Mouse (Mus musculus): ENCODE measurements around the gene Slc39a10. TPM values are rescaled to one million over a fixed set of nuclear protein-coding genes. Genes with fewer than 3 reads are reported as not detected.

The Slc39a10 gene
- polyA plus RNA-seq, 1 experiment from 2014 or later, result 50.5 TPM

GRCm38 (mm10) chr1:46860082-46860481 is 32.6 kb downstream of the Slc39a10 start:
- Histone ChIP-seq H3K27me3 (no peaks in the 10 kb centered on the region), H3K27ac (no peak overlapping the region), H3K36me3 (no peaks in the 10 kb centered on the region), H3K4me3 (no peak overlapping the region), H3K9ac (no peak overlapping the region), H3K4me1 (0 out of 2 replicates have a peak, but pooled peaks cover 4% of the 10 kb centered on the region), H3K9me3 (no peaks in the 10 kb centered on the region), H3K4me2 (replicated peaks) (no peak overlapping the region)
- ATAC-seq (ENCODE audit: low FRiP score, low read depth), result no peak
- WGBS, result 89% methylated on average over 1 of the region's 1 CpGs

- no peaks in the 10 kb centered on the region for H3K36me3 ChIP-seq
- no peak overlapping the region for H3K4me3 ChIP-seq
- no peaks in the 10 kb centered on the region for H3K9me3 ChIP-seq
- no peak for ATAC-seq (ENCODE audit: low FRiP score, low read depth)
- WGBS, result 76% methylated on average over 5 of the region's 5 CpGs
- H3K27me3 ChIP-seq, result no peaks in the 10 kb centered on the region
- H3K4me2 ChIP-seq (replicated peaks), result no peak overlapping the region
- H3K4me1 ChIP-seq, result peaks cover 11% of the 10 kb centered on the region; the same call in 1 of the 2 replicates
- no peak overlapping the region for H3K27ac ChIP-seq
- no peak overlapping the region for H3K9ac ChIP-seq
Measured at GRCm38 (mm10) chr1:46858579-46858978, 34.1 kb downstream of the Slc39a10 start.

- H3K4me1 ChIP-seq, result peaks cover 17% of the 10 kb centered on the region
- no peak for ATAC-seq (ENCODE audit: low FRiP score, low read depth)
- H3K9ac ChIP-seq, result no peak overlapping the region
- no peak overlapping the region for H3K27ac ChIP-seq
- 61% methylated on average over 4 of the region's 4 CpGs for WGBS
- no peak overlapping the region for H3K4me2 ChIP-seq (replicated peaks)
- no peak overlapping the region for H3K4me3 ChIP-seq
- no peaks in the 10 kb centered on the region for H3K36me3 ChIP-seq
- H3K27me3 ChIP-seq, result no peaks in the 10 kb centered on the region
- H3K9me3 ChIP-seq, result no peaks in the 10 kb centered on the region
Measured at GRCm38 (mm10) chr1:46856498-46856897, 36.2 kb downstream of the Slc39a10 start.

GRCm38 (mm10) chr1:46854036-46854900 is 38.4 kb downstream of the Slc39a10 start:
- H3K4me3 ChIP-seq, result peak overlapping the region; percentile 92
- peaks cover 29% of the 10 kb centered on the region for H3K4me1 ChIP-seq
- peak overlapping the region; percentile 58 for H3K4me2 ChIP-seq (replicated peaks)
- no peaks in the 10 kb centered on the region for H3K9me3 ChIP-seq
- ATAC-seq (ENCODE audit: low FRiP score, low read depth), result no peak; the same call in 1 of the 2 replicates
- H3K36me3 ChIP-seq, result no peaks in the 10 kb centered on the region
- H3K27ac ChIP-seq, result peak overlapping the region; percentile 100
- WGBS, result 25% methylated on average over 18 of the region's 18 CpGs
- H3K9ac ChIP-seq, result peak overlapping the region; percentile 63
- H3K27me3 ChIP-seq, result no peaks in the 10 kb centered on the region

- Histone ChIP-seq H3K9me3 (no peaks in the 10 kb centered on the region), H3K9ac (peak overlapping the region; percentile 100), H3K36me3 (no peaks in the 10 kb centered on the region), H3K27ac (peak overlapping the region; percentile 100), H3K4me1 (peaks cover 28% of the 10 kb centered on the region), H3K4me3 (peak overlapping the region; percentile 92), H3K27me3 (no peaks in the 10 kb centered on the region), H3K4me2 (replicated peaks) (peak overlapping the region; percentile 73)
- WGBS, result under 1% methylated on average over 86 of the region's 86 CpGs
- ATAC-seq (ENCODE audit: low FRiP score, low read depth), result peak; percentile 95
Measured at GRCm38 (mm10) chr1:46853317-46854035, 39.2 kb downstream of the Slc39a10 start.

- Histone ChIP-seq H3K27ac (peak overlapping the region; percentile 100), H3K4me2 (replicated peaks) (peak overlapping the region; percentile 73), H3K4me1 (peaks cover 28% of the 10 kb centered on the region), H3K27me3 (no peaks in the 10 kb centered on the region), H3K4me3 (peak overlapping the region; percentile 92), H3K9ac (peak overlapping the region; percentile 100), H3K36me3 (no peaks in the 10 kb centered on the region), H3K9me3 (no peaks in the 10 kb centered on the region)
- WGBS, result under 1% methylated on average over 59 of the region's 75 CpGs
- peak; percentile 42 for ATAC-seq (ENCODE audit: low FRiP score, low read depth)
Measured at GRCm38 (mm10) chr1:46852600-46853272, 39.9 kb downstream of the Slc39a10 start.

GRCm38 (mm10) chr1:46852216-46852599 is 40.4 kb downstream of the Slc39a10 start:
- H3K4me2 ChIP-seq (replicated peaks), result peak overlapping the region; percentile 73
- WGBS, result 2% methylated on average over 4 of the region's 4 CpGs
- H3K27ac ChIP-seq, result peak overlapping the region; percentile 100
- peaks cover 28% of the 10 kb centered on the region for H3K4me1 ChIP-seq
- no peaks in the 10 kb centered on the region for H3K36me3 ChIP-seq
- peak overlapping the region; percentile 100 for H3K9ac ChIP-seq
- H3K9me3 ChIP-seq, result no peaks in the 10 kb centered on the region
- H3K27me3 ChIP-seq, result no peaks in the 10 kb centered on the region
- H3K4me3 ChIP-seq, result peak overlapping the region; percentile 92
- ATAC-seq (ENCODE audit: low FRiP score, low read depth), result no peak

GRCm38 (mm10) chr1:46851586-46851985 is 41.1 kb downstream of the Slc39a10 start:
- Histone ChIP-seq H3K4me2 (replicated peaks) (peak overlapping the region; percentile 73), H3K4me1 (peaks cover 28% of the 10 kb centered on the region), H3K27ac (peak overlapping the region; percentile 63; the same call in 1 of the 2 replicates), H3K9ac (peak overlapping the region; percentile 50), H3K27me3 (no peaks in the 10 kb centered on the region), H3K36me3 (no peaks in the 10 kb centered on the region), H3K4me3 (peak overlapping the region; percentile 92), H3K9me3 (no peaks in the 10 kb centered on the region)
- ATAC-seq (ENCODE audit: low FRiP score, low read depth), result no peak
- WGBS, result 48% methylated on average over 4 of the region's 4 CpGs

- H3K9me3 ChIP-seq, result no peaks in the 10 kb centered on the region
- no peak overlapping the region for H3K4me3 ChIP-seq
- no peak overlapping the region for H3K27ac ChIP-seq
- no peak overlapping the region for H3K4me2 ChIP-seq (replicated peaks)
- H3K36me3 ChIP-seq, result no peaks in the 10 kb centered on the region
- ATAC-seq (ENCODE audit: low FRiP score, low read depth), result no peak
- H3K9ac ChIP-seq, result no peak overlapping the region
- H3K27me3 ChIP-seq, result no peaks in the 10 kb centered on the region
- H3K4me1 ChIP-seq, result peaks cover 27% of the 10 kb centered on the region
- 71% methylated on average over 1 of the region's 1 CpGs for WGBS
Measured at GRCm38 (mm10) chr1:46849758-46850157, 42.9 kb downstream of the Slc39a10 start.

- Histone ChIP-seq H3K4me1 (peaks cover 4% of the 10 kb centered on the region), H3K27ac (no peak overlapping the region), H3K4me2 (replicated peaks) (no peak overlapping the region), H3K4me3 (no peak overlapping the region), H3K9ac (no peak overlapping the region), H3K36me3 (no peaks in the 10 kb centered on the region), H3K9me3 (no peaks in the 10 kb centered on the region), H3K27me3 (no peaks in the 10 kb centered on the region)
- no peak for ATAC-seq (ENCODE audit: low FRiP score, low read depth)
- WGBS, result 40% methylated on average over 5 of the region's 5 CpGs
Measured at GRCm38 (mm10) chr1:46845221-46845620, 47.4 kb downstream of the Slc39a10 start.

GRCm38 (mm10) chr1:46844281-46844680 is 48.4 kb downstream of the Slc39a10 start:
- WGBS, result 86% methylated on average over 2 of the region's 2 CpGs
- Histone ChIP-seq H3K4me3 (no peak overlapping the region), H3K27me3 (no peaks in the 10 kb centered on the region), H3K27ac (no peak overlapping the region), H3K36me3 (no peaks in the 10 kb centered on the region), H3K9ac (no peak overlapping the region), H3K4me1 (no peaks in the 10 kb centered on the region), H3K4me2 (replicated peaks) (no peak overlapping the region), H3K9me3 (no peaks in the 10 kb centered on the region)
- no peak for ATAC-seq (ENCODE audit: low FRiP score, low read depth)

GRCm38 (mm10) chr1:46843406-46843805 is 49.2 kb downstream of the Slc39a10 start:
- no peak overlapping the region for H3K4me2 ChIP-seq (replicated peaks)
- 51% methylated on average over 4 of the region's 4 CpGs for WGBS

More at GRCm38 (mm10) chr1:46843406-46843805, 49.2 kb downstream of the Slc39a10 start:
- no peak for ATAC-seq (ENCODE audit: low FRiP score, low read depth)
- no peaks in the 10 kb centered on the region for H3K4me1 ChIP-seq
- no peak overlapping the region for H3K27ac ChIP-seq
- no peak overlapping the region for H3K4me3 ChIP-seq
- no peak overlapping the region for H3K9ac ChIP-seq
- H3K36me3 ChIP-seq, result no peaks in the 10 kb centered on the region
- no peaks in the 10 kb centered on the region for H3K27me3 ChIP-seq
- no peaks in the 10 kb centered on the region for H3K9me3 ChIP-seq
